Mouse (Mus musculus): ENCODE results near the gene Dyrk3. TPM values are rescaled to one million over a fixed set of nuclear protein-coding genes. Genes with fewer than 3 reads are reported as not detected.
"Not testable (repeated sequence)": the region's sequence is repeated elsewhere in the genome, so short reads cannot be mapped to it uniquely, and the experiment has no call there.

Gene Dyrk3
- polyA plus RNA-seq, 1 experiment from 2014 or later = 11.7 TPM

GRCm38 (mm10) chr1:131155456-131155855, 17.3 kb upstream of the Dyrk3 start:
- ATAC-seq (no peak), DNase-seq (ENCODE audit: low read depth, low spot score) (no peak)
- in situ Hi-C loops (cut with MboI; ENCODE audit: low pct_unique_long_range_greater_than_20kb) = no loop called here
- ChIA-PET CTCF (interaction anchor here (0.7 to 1.3 kb wide), 4 partner anchors 9 to 103 kb away, joined by 3 to 7 read pairs (median 3); no protein-coding TSS in a partner anchor), POLR2A (no interaction called here)
- H3K27me3 ChIP-seq = no peaks in the 10 kb centered on the region
- peak; percentile 93 for TF ChIP-seq CTCF (IDR thresholded peaks at IDR 0.05)

GRCm38 (mm10) chr1:131153018-131153629, 15.0 kb upstream of the Dyrk3 start, which contains the start of gene Eif2d:
Gene Eif2d, plus strand, starts transcription at chr1:131153181.
- ChIA-PET POLR2A (interaction anchor here (0.6 to 1.5 kb wide), 6 partner anchors 9 to 36 kb away, joined by 3 to 4 read pairs (median 3); partner anchors contain the start of gene Dyrk3), CTCF (interaction anchor here (1.5 to 2.2 kb wide), 3 partner anchors 34 to 41 kb away, joined by 3 to 18 read pairs (median 13); no protein-coding TSS in a partner anchor)
- no peaks in the 10 kb centered on the region for H3K27me3 ChIP-seq
- in situ Hi-C loops (cut with MboI; ENCODE audit: low pct_unique_long_range_greater_than_20kb) = no loop called here
- ATAC-seq (peak; percentile 98), DNase-seq (ENCODE audit: low read depth, low spot score) (no peak)
- no peak for TF ChIP-seq CTCF (IDR thresholded peaks at IDR 0.05)

GRCm38 (mm10) chr1:131149496-131149895, 11.4 kb upstream of the Dyrk3 start:
- TF ChIP-seq CTCF (IDR thresholded peaks at IDR 0.05) = no peak
- in situ Hi-C loops (cut with MboI; ENCODE audit: low pct_unique_long_range_greater_than_20kb) = loop anchor here (25.0 kb wide), 1 partner anchor 1188 kb away; no protein-coding TSS in a partner anchor
- DNase-seq (ENCODE audit: low read depth, low spot score) (no peak), ATAC-seq (no peak)
- H3K27me3 ChIP-seq = no peaks in the 10 kb centered on the region
- CTCF ChIA-PET = no interaction called here
- POLR2A ChIA-PET = interaction anchor here (0.5 kb wide), 1 partner anchor 23 kb away, joined by 3 read pairs; no protein-coding TSS in a partner anchor

- POLR2A ChIA-PET = interaction anchor here (0.6 kb wide), 1 partner anchor 26 kb away, joined by 3 read pairs; no protein-coding TSS in a partner anchor
Observed at GRCm38 (mm10) chr1:131146181-131146614, 8.1 kb upstream of the Dyrk3 start.

GRCm38 (mm10) chr1:131145222-131145621, 7.1 kb upstream of the Dyrk3 start:
- H3K27me3 ChIP-seq; DNase-seq (ENCODE audit: low read depth, low spot score); CTCF ChIA-PET; ATAC-seq: not testable (repeated sequence)
- POLR2A ChIA-PET = interaction anchor here (1.4 kb wide), 1 partner anchor 8 kb away, joined by 3 read pairs; no protein-coding TSS in a partner anchor
- in situ Hi-C loops (cut with MboI; ENCODE audit: low pct_unique_long_range_greater_than_20kb) = loop anchor here (25.0 kb wide), 1 partner anchor 1192 kb away; no protein-coding TSS in a partner anchor

More at GRCm38 (mm10) chr1:131146181-131146614, 8.1 kb upstream of the Dyrk3 start:
- in situ Hi-C loops (cut with MboI; ENCODE audit: low pct_unique_long_range_greater_than_20kb) = loop anchor here (25.0 kb wide), 1 partner anchor 1191 kb away; no protein-coding TSS in a partner anchor
- DNase-seq (ENCODE audit: low read depth, low spot score) = no peak
- ATAC-seq = no peak
- CTCF ChIA-PET = interaction anchor here (0.9 kb wide), 1 partner anchor 162 kb away, joined by 3 read pairs; no protein-coding TSS in a partner anchor
- no peak for TF ChIP-seq CTCF (IDR thresholded peaks at IDR 0.05)
- H3K27me3 ChIP-seq = no peaks in the 10 kb centered on the region

- H3K27me3 ChIP-seq = no peaks in the 10 kb centered on the region
- ChIA-PET CTCF (interaction anchor here (0.7 kb wide), 1 partner anchor 120 kb away, joined by 3 read pairs; no protein-coding TSS in a partner anchor), POLR2A (no interaction called here)
- DNase-seq (ENCODE audit: low read depth, low spot score) = no peak
- in situ Hi-C loops (cut with MboI; ENCODE audit: low pct_unique_long_range_greater_than_20kb) = loop anchor here (25.0 kb wide), 1 partner anchor 1195 kb away; no protein-coding TSS in a partner anchor
- no peak for TF ChIP-seq CTCF (IDR thresholded peaks at IDR 0.05)
- no peak for ATAC-seq
Observed at GRCm38 (mm10) chr1:131142472-131142871, 4.3 kb upstream of the Dyrk3 start.

GRCm38 (mm10) chr1:131141449-131141848, 3.3 kb upstream of the Dyrk3 start:
- in situ Hi-C loops (cut with MboI; ENCODE audit: low pct_unique_long_range_greater_than_20kb) = loop anchor here (25.0 kb wide), 1 partner anchor 1196 kb away; no protein-coding TSS in a partner anchor
- CTCF ChIA-PET = no interaction called here
- no peaks in the 10 kb centered on the region for H3K27me3 ChIP-seq
- POLR2A ChIA-PET = no interaction called here
- no peak for TF ChIP-seq CTCF (IDR thresholded peaks at IDR 0.05)
- DNase-seq (ENCODE audit: low read depth, low spot score) (no peak), ATAC-seq (no peak)

GRCm38 (mm10) chr1:131139102-131140095, 1.3 kb upstream of the Dyrk3 start:
- H3K27me3 ChIP-seq = no peaks in the 10 kb centered on the region
- DNase-seq (ENCODE audit: low read depth, low spot score) = no peak
- ChIA-PET POLR2A (interaction anchor here (0.5 kb wide), 1 partner anchor 23 kb away, joined by 3 read pairs; no protein-coding TSS in a partner anchor), CTCF (interaction anchor here (1.0 to 1.6 kb wide), 4 partner anchors 12 to 121 kb away, joined by 3 to 13 read pairs (median 4); no protein-coding TSS in a partner anchor)
- in situ Hi-C loops (cut with MboI; ENCODE audit: low pct_unique_long_range_greater_than_20kb) = loop anchor here (25.0 kb wide), 1 partner anchor 1198 kb away; no protein-coding TSS in a partner anchor
- TF ChIP-seq CTCF (IDR thresholded peaks at IDR 0.05) = no peak
- no peak for ATAC-seq

GRCm38 (mm10) chr1:131137717-131138118, 422 bp downstream of the Dyrk3 start:
- DNase-seq (ENCODE audit: low read depth, low spot score) (no peak), ATAC-seq (peak; percentile 29)
- in situ Hi-C loops (cut with MboI; ENCODE audit: low pct_unique_long_range_greater_than_20kb) = loop anchor here (25.0 kb wide), 1 partner anchor 1200 kb away; no protein-coding TSS in a partner anchor
- TF ChIP-seq CTCF (IDR thresholded peaks at IDR 0.05) = no peak
- CTCF ChIA-PET = interaction anchor here (1.0 to 1.6 kb wide), 3 partner anchors 18 to 122 kb away, joined by 3 to 13 read pairs (median 4); no protein-coding TSS in a partner anchor
- no peaks in the 10 kb centered on the region for H3K27me3 ChIP-seq
- POLR2A ChIA-PET = interaction anchor here (1.3 kb wide), 1 partner anchor 15 kb away, joined by 3 read pairs; the partner anchor contains the start of gene Eif2d
